In genomic region chr11:66674581-66674980, GRCm38 (mm10) we compare ENCODE assay signal across 17 mouse cellular contexts.
DNase-seq lines count a peak whose midpoint lies in the region; ATAC-seq lines count a peak whose summit lies in the region.
"Had no signal": no experiment of that assay in that cellular context is flagged by ENCODE, and none has a peak within 500 bp of the region (broad histone marks: within the 10 kb centered on the region; RNA-seq: fewer than 3 reads in every experiment).

No protein-coding gene starts in this region.

- no peak for DNase-seq in kidney, adult 8-10 months
- DNase-seq in frontal cortex, postnatal 36 days (ENCODE audit: low spot score in 2 of 2): peak; percentile 56 to 81
- peak; percentile 20 to 45 for DNase-seq in layer of hippocampus, postnatal 25 days (ENCODE audit: extremely low spot score in 1 of 2, low spot score in 1 of 2)
- peak; percentile 56 to 75 for DNase-seq in right cerebral cortex, postnatal 10 days (ENCODE audit: low spot score in 2 of 2)
- no peak for DNase-seq in adipocyte (ENCODE audit: low spot score)
- DNase-seq in heart, postnatal 14 days: no peak
- no peak for DNase-seq in embryo, embryonic 10.5 days (ENCODE audit: low spot score)
- DNase-seq: cerebellum, adult 11 months; heart, adult 18-20 months; lung, embryonic 14.5 days; thymus, adult 2 months had no signal

- H3K27me3 ChIP-seq in kidney, embryonic 15.5 days: no peaks in the 10 kb centered on the region
- H3K27me3 ChIP-seq: embryonic facial prominence, embryonic 12.5 days; hindbrain, embryonic 12.5 days; midbrain, embryonic 13.5 days had no signal

- no peak overlapping the region for H3K27ac ChIP-seq in kidney, embryonic 15.5 days
- H3K27ac ChIP-seq: embryonic facial prominence, embryonic 12.5 days; hindbrain, embryonic 12.5 days; macrophage; midbrain, embryonic 13.5 days had no signal

- no peak overlapping the region for H3K4me2 ChIP-seq in kidney, embryonic 15.5 days
- H3K4me2 ChIP-seq: embryonic facial prominence, embryonic 12.5 days; hindbrain, embryonic 12.5 days; lung, embryonic 14.5 days; midbrain, embryonic 13.5 days had no signal

- H3K9me3 ChIP-seq in kidney, embryonic 15.5 days (replicated peaks): no peaks in the 10 kb centered on the region
- H3K9me3 ChIP-seq: embryonic facial prominence, embryonic 12.5 days; hindbrain, embryonic 12.5 days; midbrain, embryonic 13.5 days had no signal

- H3K4me3 ChIP-seq in kidney, embryonic 15.5 days (replicated peaks): no peak overlapping the region
- H3K4me3 ChIP-seq: embryonic facial prominence, embryonic 12.5 days; hindbrain, embryonic 12.5 days; midbrain, embryonic 13.5 days had no signal

- H3K4me1 ChIP-seq in kidney, embryonic 15.5 days: peaks cover 2% of the 10 kb centered on the region; the same call in 1 of the 2 replicates
- H3K4me1 ChIP-seq: embryonic facial prominence, embryonic 12.5 days; hindbrain, embryonic 12.5 days; midbrain, embryonic 13.5 days had no signal

- H3K9ac ChIP-seq in kidney, embryonic 15.5 days: no peak overlapping the region
- H3K9ac ChIP-seq: embryonic facial prominence, embryonic 12.5 days; hindbrain, embryonic 12.5 days; lung, embryonic 14.5 days; midbrain, embryonic 13.5 days had no signal

- intact Hi-C loops in heart, postnatal 14 days (cut with DNase I): no loop called here

- H3K36me3 ChIP-seq in kidney, embryonic 15.5 days: no peaks in the 10 kb centered on the region
- H3K36me3 ChIP-seq: embryonic facial prominence, embryonic 12.5 days; hindbrain, embryonic 12.5 days; midbrain, embryonic 13.5 days had no signal

- ATAC-seq in kidney, embryonic 15.5 days (replicated peaks; ENCODE audit: low FRiP score): 0 out of 2 replicates have a peak, but pooled peaks have one; percentile 18
- ATAC-seq: intestine, embryonic 16.5 days; midbrain, embryonic 13.5 days had no signal

- 38% methylated on average over 2 of the region's 2 CpGs for WGBS in kidney, embryonic 15.5 days

Comparison
In these comparisons a context has a peak if more than half of its experiments do, and no peak if none do; other contexts are left out.
1. DNase-seq: peak in frontal cortex, postnatal 36 days (2 of 2), layer of hippocampus, postnatal 25 days (2 of 2) and right cerebral cortex, postnatal 10 days (2 of 2); none in kidney, adult 8-10 months (0 of 2), adipocyte (single experiment), heart, postnatal 14 days (0 of 2) and embryo, embryonic 10.5 days (single experiment).